Mouse (Mus musculus) adrenal gland, postnatal 4 days (tissue): ENCODE measurements around the gene Ephb1. TPM values are rescaled to one million over a fixed set of nuclear protein-coding genes. Genes with fewer than 3 reads are reported as not detected.

ENCODE experiments used
- DNase-seq, 2 experiments: peaks; one replicate each; pipeline ENCODE4 v3.0.0; 2021 to 2022; ENCODE audit warnings: low spot score in 2 of 2, mixed read lengths in 2 of 2
- total RNA-seq, 2 experiments: library from RNA; stranded (reverse); gene quantifications; 2 replicates each; pipeline ENCODE4 v1.2.3; 2021

Ephb1 gene
- total RNA-seq, 2 experiments from 2014 or later, result 4.5 to 5.7 TPM

GRCm38 (mm10) chr9:102249124-102249816 lies 105.2 kb downstream of the Ephb1 start:
- no peak for DNase-seq

GRCm38 (mm10) chr9:102245551-102245950 lies 108.9 kb downstream of the Ephb1 start:
- no peak for DNase-seq

GRCm38 (mm10) chr9:102243296-102243695 lies 111.2 kb downstream of the Ephb1 start:
- DNase-seq, result no peak

GRCm38 (mm10) chr9:102241546-102241945 lies 112.9 kb downstream of the Ephb1 start:
- no peak for DNase-seq

- no peak for DNase-seq
These were observed 114.3 kb downstream of the Ephb1 start for GRCm38 (mm10) chr9:102240215-102240614.

GRCm38 (mm10) chr9:102235444-102235951 lies 119.0 kb downstream of the Ephb1 start:
- no peak for DNase-seq

- no peak for DNase-seq
These were observed 123.2 kb downstream of the Ephb1 start for GRCm38 (mm10) chr9:102231248-102231647.

GRCm38 (mm10) chr9:102216746-102217566 lies 137.5 kb downstream of the Ephb1 start:
- no peak for DNase-seq

GRCm38 (mm10) chr9:102212036-102212383 lies 142.5 kb downstream of the Ephb1 start:
- no peak for DNase-seq

- DNase-seq, result no peak
These were observed 143.0 kb downstream of the Ephb1 start for GRCm38 (mm10) chr9:102211296-102212035.

- no peak for DNase-seq
These were observed 149.0 kb downstream of the Ephb1 start for GRCm38 (mm10) chr9:102205518-102205917.

GRCm38 (mm10) chr9:102201867-102202266 lies 152.6 kb downstream of the Ephb1 start:
- no peak for DNase-seq

- no peak for DNase-seq
These were observed 157.6 kb downstream of the Ephb1 start for GRCm38 (mm10) chr9:102196856-102197255.

GRCm38 (mm10) chr9:102194063-102194462 lies 160.4 kb downstream of the Ephb1 start:
- no peak for DNase-seq

GRCm38 (mm10) chr9:102192724-102193685 lies 161.5 kb downstream of the Ephb1 start:
- DNase-seq, result no peak

- no peak for DNase-seq
These were observed 164.4 kb downstream of the Ephb1 start for GRCm38 (mm10) chr9:102190058-102190457.

- peak; percentile 16 to 60 for DNase-seq
These were observed 165.1 kb downstream of the Ephb1 start for GRCm38 (mm10) chr9:102189406-102189805.

- no peak for DNase-seq
These were observed 170.7 kb downstream of the Ephb1 start for GRCm38 (mm10) chr9:102183663-102184274.

GRCm38 (mm10) chr9:102181810-102182490 lies 172.5 kb downstream of the Ephb1 start:
- no peak for DNase-seq
